Mouse (Mus musculus): ENCODE data around the gene Dpp7. TPM values are rescaled to one million over a fixed set of nuclear protein-coding genes. Genes with fewer than 3 reads are reported as not detected.

Gene Dpp7
- polyA plus RNA-seq, 1 experiment from 2014 or later: 20.6 TPM

DNA sequence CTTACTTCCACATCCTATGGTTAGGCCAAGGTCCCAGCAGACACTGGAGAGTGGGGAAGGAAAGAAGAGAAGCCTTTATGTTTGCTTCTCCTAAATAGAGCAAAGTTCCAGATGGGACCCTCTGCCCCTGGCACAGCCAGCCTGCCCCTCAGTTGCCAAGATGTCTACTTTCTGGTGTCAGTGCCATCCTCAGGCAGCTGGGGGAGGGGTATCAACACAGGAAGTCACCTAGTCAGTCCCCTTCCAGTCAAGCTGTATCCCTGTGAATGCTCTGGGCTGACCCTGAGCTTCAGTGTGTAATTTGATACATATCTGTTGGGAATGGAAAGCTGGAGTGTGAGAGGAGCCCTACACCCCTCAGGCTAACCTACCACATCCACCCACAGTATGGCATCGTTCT lies 40.9 kb upstream of the Dpp7 start:
- Histone ChIP-seq H3K27me3 (ENCODE audit: control insufficient read depth, insufficient read depth, low read length) (peaks cover 57% of the 10 kb centered on the region), H3K36me3 (ENCODE audit: control insufficient read depth, insufficient read depth, low read length) (no peaks in the 10 kb centered on the region), H3K4me1 (ENCODE audit: control insufficient read depth, insufficient read depth, low read length) (no peaks in the 10 kb centered on the region), H3K4me3 (ENCODE audit: low read depth, low read length) (no peak overlapping the region), H3K27ac (ENCODE audit: low read depth, low read length) (no peak overlapping the region), H3K4me2 (ENCODE audit: low read depth) (no peak overlapping the region), H3K9me3 (ENCODE audit: control insufficient read depth, low read length) (no peaks in the 10 kb centered on the region), H3K9ac (ENCODE audit: low read length) (no peak overlapping the region)
- DNase-seq (ENCODE audit: low spot score) (no peak), ATAC-seq (ENCODE audit: insufficient read depth, low FRiP score, low TSS enrichment) (no peak)
- WGBS: 62% methylated on average over 1 of the region's 1 CpGs

- Histone ChIP-seq H3K36me3 (ENCODE audit: control insufficient read depth, insufficient read depth, low read length) (no peaks in the 10 kb centered on the region), H3K4me2 (ENCODE audit: low read depth) (no peak overlapping the region), H3K9me3 (ENCODE audit: control insufficient read depth, low read length) (no peaks in the 10 kb centered on the region), H3K9ac (ENCODE audit: low read length) (no peak overlapping the region), H3K27ac (ENCODE audit: low read depth, low read length) (no peak overlapping the region), H3K4me3 (ENCODE audit: low read depth, low read length) (no peak overlapping the region; the same call in 1 of the 2 replicates), H3K4me1 (ENCODE audit: control insufficient read depth, insufficient read depth, low read length) (no peaks in the 10 kb centered on the region), H3K27me3 (ENCODE audit: control insufficient read depth, insufficient read depth, low read length) (peaks cover 57% of the 10 kb centered on the region)
- 39% methylated on average over 3 of the region's 3 CpGs for WGBS
- DNase-seq (ENCODE audit: low spot score) (no peak), ATAC-seq (ENCODE audit: insufficient read depth, low FRiP score, low TSS enrichment) (no peak)
Measured at GRCm38 (mm10) chr2:25396597-25396983, 40.4 kb upstream of the Dpp7 start.

- Histone ChIP-seq H3K4me1 (ENCODE audit: control insufficient read depth, insufficient read depth, low read length) (no peaks in the 10 kb centered on the region), H3K4me2 (ENCODE audit: low read depth) (peak within 1 kb of the TSS; percentile 57), H3K36me3 (ENCODE audit: control insufficient read depth, insufficient read depth, low read length) (no peaks in the 10 kb centered on the region), H3K27ac (ENCODE audit: low read depth, low read length) (no peak within 1 kb of the TSS), H3K27me3 (ENCODE audit: control insufficient read depth, insufficient read depth, low read length) (peaks cover 52% of the 10 kb centered on the region), H3K4me3 (ENCODE audit: low read depth, low read length) (peak within 1 kb of the TSS; percentile 33), H3K9me3 (ENCODE audit: control insufficient read depth, low read length) (no peaks in the 10 kb centered on the region), H3K9ac (ENCODE audit: low read length) (peak within 1 kb of the TSS; percentile 23; the same call in 1 of the 2 replicates)
- WGBS: under 1% methylated on average over 57 of the region's 57 CpGs
- no peak for ATAC-seq (ENCODE audit: insufficient read depth, low FRiP score, low TSS enrichment)
- DNase-seq (ENCODE audit: low spot score): peak; percentile 37
Measured at GRCm38 (mm10) chr2:25395721-25396596, 39.8 kb upstream of the Dpp7 start, which contains the start of gene Entpd2. Entpd2 (plus strand) TSS chr2:25395874.

- ATAC-seq (ENCODE audit: insufficient read depth, low FRiP score, low TSS enrichment) (no peak), DNase-seq (ENCODE audit: low spot score) (no peak)
- no peaks in the 10 kb centered on the region for H3K9me3 ChIP-seq (ENCODE audit: control insufficient read depth, low read length)
- H3K9ac ChIP-seq (ENCODE audit: low read length): no peak overlapping the region
- peaks cover 38% of the 10 kb centered on the region for H3K27me3 ChIP-seq (ENCODE audit: control insufficient read depth, insufficient read depth, low read length)
- H3K4me2 ChIP-seq (ENCODE audit: low read depth): no peak overlapping the region
- H3K4me1 ChIP-seq (ENCODE audit: control insufficient read depth, insufficient read depth, low read length): no peaks in the 10 kb centered on the region
- H3K27ac ChIP-seq (ENCODE audit: low read depth, low read length): no peak overlapping the region
- H3K4me3 ChIP-seq (ENCODE audit: low read depth, low read length): no peak overlapping the region
- no peaks in the 10 kb centered on the region for H3K36me3 ChIP-seq (ENCODE audit: control insufficient read depth, insufficient read depth, low read length)
- 42% methylated on average over 3 of the region's 3 CpGs for WGBS
Measured at GRCm38 (mm10) chr2:25394281-25395221, 38.4 kb upstream of the Dpp7 start.

- no peak overlapping the region for H3K4me3 ChIP-seq (ENCODE audit: low read depth, low read length)
- no peaks in the 10 kb centered on the region for H3K36me3 ChIP-seq (ENCODE audit: control insufficient read depth, insufficient read depth, low read length)
- H3K9me3 ChIP-seq (ENCODE audit: control insufficient read depth, low read length): no peaks in the 10 kb centered on the region
- WGBS: 80% methylated on average over 5 of the region's 5 CpGs
- no peak overlapping the region for H3K4me2 ChIP-seq (ENCODE audit: low read depth)
- H3K9ac ChIP-seq (ENCODE audit: low read length): no peak overlapping the region
- ATAC-seq (ENCODE audit: insufficient read depth, low FRiP score, low TSS enrichment): no peak
- H3K27ac ChIP-seq (ENCODE audit: low read depth, low read length): no peak overlapping the region
- DNase-seq (ENCODE audit: low spot score): no peak
- H3K27me3 ChIP-seq (ENCODE audit: control insufficient read depth, insufficient read depth, low read length): peaks cover 16% of the 10 kb centered on the region
- H3K4me1 ChIP-seq (ENCODE audit: control insufficient read depth, insufficient read depth, low read length): no peaks in the 10 kb centered on the region
Measured at GRCm38 (mm10) chr2:25391266-25391665, 35.1 kb upstream of the Dpp7 start.

- Histone ChIP-seq H3K4me2 (ENCODE audit: low read depth) (no peak overlapping the region), H3K36me3 (ENCODE audit: control insufficient read depth, insufficient read depth, low read length) (no peaks in the 10 kb centered on the region), H3K27ac (ENCODE audit: low read depth, low read length) (no peak overlapping the region), H3K9me3 (ENCODE audit: control insufficient read depth, low read length) (no peaks in the 10 kb centered on the region), H3K4me3 (ENCODE audit: low read depth, low read length) (no peak overlapping the region), H3K27me3 (ENCODE audit: control insufficient read depth, insufficient read depth, low read length) (no peaks in the 10 kb centered on the region), H3K9ac (ENCODE audit: low read length) (no peak overlapping the region), H3K4me1 (ENCODE audit: control insufficient read depth, insufficient read depth, low read length) (no peaks in the 10 kb centered on the region)
- ATAC-seq (ENCODE audit: insufficient read depth, low FRiP score, low TSS enrichment) (no peak), DNase-seq (ENCODE audit: low spot score) (no peak)
- WGBS: 76% methylated on average over 5 of the region's 5 CpGs
Measured at GRCm38 (mm10) chr2:25384492-25384891, 28.3 kb upstream of the Dpp7 start.

DNA sequence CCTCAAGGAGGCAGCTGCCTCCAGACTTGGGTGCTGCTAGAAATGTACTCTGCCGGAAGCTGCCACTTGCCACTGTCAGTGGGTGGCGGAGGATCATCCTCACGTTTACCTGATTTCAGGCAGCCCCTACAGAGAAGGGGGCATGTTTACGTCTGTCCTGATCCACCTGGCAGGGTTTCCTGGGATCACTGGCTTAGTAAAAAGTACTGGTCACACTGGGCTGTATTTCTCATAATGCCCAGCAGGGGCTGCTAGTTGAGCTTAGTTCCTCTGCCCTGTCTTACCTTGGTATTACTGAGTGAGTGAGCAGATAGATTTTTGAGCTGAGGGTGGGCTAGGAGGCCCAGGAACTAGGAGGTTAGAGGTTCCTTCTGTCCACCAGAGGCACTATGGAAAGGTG lies 20.4 kb upstream of the Dpp7 start:
- Histone ChIP-seq H3K4me2 (ENCODE audit: low read depth) (no peak overlapping the region), H3K36me3 (ENCODE audit: control insufficient read depth, insufficient read depth, low read length) (peaks cover 2% of the 10 kb centered on the region), H3K9ac (ENCODE audit: low read length) (no peak overlapping the region), H3K27ac (ENCODE audit: low read depth, low read length) (no peak overlapping the region), H3K4me3 (ENCODE audit: low read depth, low read length) (no peak overlapping the region), H3K4me1 (ENCODE audit: control insufficient read depth, insufficient read depth, low read length) (peaks cover 20% of the 10 kb centered on the region), H3K9me3 (ENCODE audit: control insufficient read depth, low read length) (no peaks in the 10 kb centered on the region), H3K27me3 (ENCODE audit: control insufficient read depth, insufficient read depth, low read length) (no peaks in the 10 kb centered on the region)
- ATAC-seq (ENCODE audit: insufficient read depth, low FRiP score, low TSS enrichment): no peak
- WGBS: 69% methylated on average over 4 of the region's 4 CpGs
- DNase-seq (ENCODE audit: low spot score): peak; percentile 63

GRCm38 (mm10) chr2:25373431-25373830 lies 17.3 kb upstream of the Dpp7 start:
- H3K27me3 ChIP-seq (ENCODE audit: control insufficient read depth, insufficient read depth, low read length): no peaks in the 10 kb centered on the region
- peak overlapping the region; percentile 86 for H3K4me3 ChIP-seq (ENCODE audit: low read depth, low read length)
- no peak for DNase-seq (ENCODE audit: low spot score)
- no peak overlapping the region for H3K27ac ChIP-seq (ENCODE audit: low read depth, low read length)
- H3K4me1 ChIP-seq (ENCODE audit: control insufficient read depth, insufficient read depth, low read length): peaks cover 21% of the 10 kb centered on the region
- peak overlapping the region; percentile 80 for H3K9ac ChIP-seq (ENCODE audit: low read length)
- H3K9me3 ChIP-seq (ENCODE audit: control insufficient read depth, low read length): no peaks in the 10 kb centered on the region
- 18% methylated on average over 2 of the region's 2 CpGs for WGBS
- no peak for ATAC-seq (ENCODE audit: insufficient read depth, low FRiP score, low TSS enrichment)
- peaks cover 2% of the 10 kb centered on the region for H3K36me3 ChIP-seq (ENCODE audit: control insufficient read depth, insufficient read depth, low read length)
- H3K4me2 ChIP-seq (ENCODE audit: low read depth): peak overlapping the region; percentile 94
